In the genomic region with DNA sequence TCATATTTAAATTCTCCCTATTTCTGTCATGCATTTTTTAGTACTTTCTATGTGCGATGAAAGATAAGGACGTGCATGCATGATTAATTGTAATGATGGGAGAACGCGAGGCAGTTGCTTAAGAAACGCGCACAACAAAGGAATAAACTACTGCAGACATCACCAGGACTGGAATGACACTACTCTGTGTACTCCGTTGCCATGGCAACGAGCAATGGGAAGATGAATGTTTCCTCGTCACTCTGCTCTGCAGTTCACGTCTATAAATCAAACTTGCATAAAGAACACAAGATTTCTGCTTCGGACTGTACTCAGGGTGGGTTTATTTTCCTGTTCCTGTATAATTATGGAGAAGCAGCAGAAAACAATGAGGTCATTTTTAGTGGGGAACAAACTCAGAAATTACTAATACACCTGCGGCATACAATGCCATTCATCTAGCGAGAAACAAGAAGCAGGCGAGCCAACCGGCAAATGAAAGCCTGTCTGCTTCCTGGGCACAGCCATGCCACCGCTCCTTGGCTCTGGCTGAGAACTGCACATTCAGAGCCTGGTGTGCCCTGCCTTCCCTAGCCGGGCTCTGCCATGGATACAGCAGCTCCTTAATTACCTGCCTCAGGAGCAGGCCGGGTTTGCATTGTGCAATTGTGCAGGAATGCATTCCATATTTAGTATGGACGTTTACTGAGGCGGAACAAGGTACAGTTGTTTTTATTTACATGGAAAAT, we compare ENCODE assay signal across 9 mouse cellular contexts. TPM values are rescaled to one million over a fixed set of nuclear protein-coding genes. Genes with fewer than 3 reads are reported as not detected.
DNase-seq lines count a peak whose midpoint lies in the region; ATAC-seq and TF ChIP-seq lines count a peak whose summit lies in the region.
"Had no signal": no experiment of that assay in that cellular context is flagged by ENCODE, and none has a peak within 500 bp of the region (broad histone marks: within the 10 kb centered on the region; RNA-seq: fewer than 3 reads in every experiment).

No protein-coding gene starts in this region.

- H3K4me3 ChIP-seq in forebrain, embryonic 11.5 days (ENCODE audit: low read depth, low read length) = no peak overlapping the region
- H3K4me3 ChIP-seq: embryonic facial prominence, embryonic 15.5 days had no signal

- no peak overlapping the region for H3K4me2 ChIP-seq in forebrain, embryonic 11.5 days (ENCODE audit: low read depth, low read length, severe bottlenecking)
- H3K4me2 ChIP-seq: embryonic facial prominence, embryonic 15.5 days had no signal

- no peak overlapping the region for H3K27ac ChIP-seq in forebrain, embryonic 11.5 days (ENCODE audit: low read depth, low read length)
- H3K27ac ChIP-seq: embryonic facial prominence, embryonic 15.5 days had no signal

- no peaks in the 10 kb centered on the region for H3K36me3 ChIP-seq in forebrain, embryonic 11.5 days (ENCODE audit: control insufficient read depth, insufficient read depth, low read length)
- H3K36me3 ChIP-seq: embryonic facial prominence, embryonic 15.5 days had no signal

- TF ChIP-seq CTCF in brain, embryonic 14.5 days (IDR thresholded peaks at IDR 0.05; ENCODE audit: borderline replicate concordance, extremely low read depth, insufficient read depth, insufficient read length) = no peak

- DNase-seq in adrenal gland, adult (ENCODE audit: inconsistent age in 2 of 2, low spot score in 1 of 2) = peak; percentile 37 to 74
- DNase-seq in adrenal gland, postnatal 4 days (ENCODE audit: low spot score in 2 of 2) = no peak
- DNase-seq in brain, embryonic 14.5 days (ENCODE audit: low read depth) = peak; percentile 95
- DNase-seq in forebrain, embryonic 11.5 days (ENCODE audit: low spot score) = peak; percentile 59
- peak; percentile 7 for DNase-seq in kidney, adult 18-20 months
- peak; percentile 54 for DNase-seq in left cerebral cortex, postnatal 4 days
- DNase-seq in retina, embryonic 14.5 days (ENCODE audit: low spot score) = peak; percentile 12

- H3K27me3 ChIP-seq in forebrain, embryonic 11.5 days (ENCODE audit: control insufficient read depth, insufficient read depth, low read length) = no peaks in the 10 kb centered on the region
- H3K27me3 ChIP-seq: embryonic facial prominence, embryonic 15.5 days had no signal

- TF ChIP-seq POLR2A in brain, embryonic 14.5 days (IDR thresholded peaks at IDR 0.05; ENCODE audit: borderline replicate concordance, extremely low read depth, insufficient read depth, insufficient read length, poor library complexity, severe bottlenecking) = no peak

- WGBS in forebrain, embryonic 11.5 days = 65% methylated on average over 20 of the region's 20 CpGs

- peak; percentile 61 for ATAC-seq in forebrain, embryonic 11.5 days (replicated peaks; ENCODE audit: low FRiP score)
- ATAC-seq in erythroid progenitor cell, adult 5-6 weeks (replicated peaks; ENCODE audit: low FRiP score, poor library complexity, severe bottlenecking) = no peak

- no peaks in the 10 kb centered on the region; the same call in 1 of the 2 replicates for H3K9me3 ChIP-seq in forebrain, embryonic 11.5 days (ENCODE audit: control insufficient read depth, low read length)
- H3K9me3 ChIP-seq: embryonic facial prominence, embryonic 15.5 days had no signal

- intact Hi-C loops in left cerebral cortex, postnatal 4 days (cut with DNase I) = loop anchor here (10.0 kb wide), 1 partner anchor 272 kb away; a partner anchor contains a TSS

- H3K4me1 ChIP-seq in forebrain, embryonic 11.5 days (replicated peaks; ENCODE audit: control insufficient read depth, insufficient read depth, low read length) = 0 out of 2 replicates have a peak, but pooled peaks cover 5% of the 10 kb centered on the region

- H3K9ac ChIP-seq in forebrain, embryonic 11.5 days (ENCODE audit: low read length) = no peak overlapping the region
- H3K9ac ChIP-seq: embryonic facial prominence, embryonic 15.5 days had no signal

RNA-seq across cellular contexts. Expression of a gene that starts 47.7 kb away (rescaled TPM):
- 1 to 10 TPM; 2.3 to 2.7 TPM for total RNA-seq in adrenal gland, postnatal 4 days (2021)
- 3.8 and 6.0 TPM in 2 replicates for polyA plus RNA-seq in brain, embryonic 14.5 days (2012; rRNA removed)
- polyA plus RNA-seq in forebrain, embryonic 11.5 days (2014; fragmentation: Nextera tagmentation; extraction: Ambion mirVana) = 25.9 and 26.6 TPM in 2 replicates
- 1 to 10 TPM; 1.2 to 1.9 TPM for total RNA-seq in left cerebral cortex, postnatal 4 days (2021)
- total RNA-seq in erythroid progenitor cell, adult 5-6 weeks (2015; ENCODE audit: low replicate concordance) = 21.8 and 42.5 TPM in 2 replicates
- 24.9 and 46.2 TPM in 2 replicates for total RNA-seq in erythroid progenitor cell, adult 5-6 weeks (2017; ENCODE audit: low replicate concordance)

RNA-seq across cellular contexts. Expression of a gene that starts 47.7 kb away (rescaled TPM):
- total RNA-seq in adrenal gland, postnatal 4 days (2021) = 10 to 100 TPM; 20.1 to 24.8 TPM
- polyA plus RNA-seq in brain, embryonic 14.5 days (2012; rRNA removed) = 47.3 and 57.5 TPM in 2 replicates
- 95.1 and 96.5 TPM in 2 replicates for polyA plus RNA-seq in forebrain, embryonic 11.5 days (2014; fragmentation: Nextera tagmentation; extraction: Ambion mirVana)
- total RNA-seq in left cerebral cortex, postnatal 4 days (2021) = 10 to 100 TPM; 42.9 to 45.8 TPM
- 28.5 and 28.9 TPM in 2 replicates for total RNA-seq in erythroid progenitor cell, adult 5-6 weeks (2015; ENCODE audit: low replicate concordance)
- total RNA-seq in erythroid progenitor cell, adult 5-6 weeks (2017; ENCODE audit: low replicate concordance) = 11.3 and 11.8 TPM in 2 replicates

Comparison
In these comparisons a context has a peak if more than half of its experiments do, and no peak if none do; other contexts are left out.
1. DNase-seq: peak in adrenal gland, adult (2 of 2), brain, embryonic 14.5 days (single experiment), forebrain, embryonic 11.5 days (single experiment), kidney, adult 18-20 months (single experiment), left cerebral cortex, postnatal 4 days (single experiment) and retina, embryonic 14.5 days (single experiment); none in adrenal gland, postnatal 4 days (0 of 2).
2. RNA of a gene that starts 47.7 kb away (total RNA-seq): 21.8 to 46.2 TPM in erythroid progenitor cell, adult 5-6 weeks; 2.3 to 2.7 TPM in adrenal gland, postnatal 4 days and 1.2 to 1.9 TPM in left cerebral cortex, postnatal 4 days; every median in the first group is over 4 times any median in the second.